Mouse (Mus musculus): ENCODE results near the gene Lyst. TPM values are rescaled to one million over a fixed set of nuclear protein-coding genes. Genes with fewer than 3 reads are reported as not detected.
"Not testable (repeated sequence)": the region's sequence is repeated elsewhere in the genome, so short reads cannot be mapped to it uniquely, and the experiment has no call there.

Gene Lyst
- polyA plus RNA-seq, 1 experiment from 2014 or later, result 4.7 TPM

DNA sequence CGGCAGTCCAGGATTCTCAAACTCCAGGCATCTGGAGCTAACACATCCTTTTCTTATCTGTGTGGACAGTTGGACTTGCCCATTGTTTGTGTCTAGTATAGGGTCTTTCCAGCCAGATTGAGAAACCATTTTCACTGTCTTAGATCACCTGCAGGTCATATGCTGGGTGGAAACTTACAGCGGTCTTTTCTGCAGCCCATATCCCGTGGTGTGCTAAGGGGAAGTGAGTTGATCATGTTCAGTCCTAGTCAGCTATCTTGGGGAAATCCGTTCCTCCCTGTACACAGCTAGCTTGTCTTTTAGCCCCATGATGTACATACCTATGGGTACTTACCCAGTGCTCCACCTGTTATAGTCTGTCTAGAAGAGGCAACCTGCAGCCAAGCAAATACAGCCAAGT lies 197.9 kb downstream of the Lyst start:
- no peak overlapping the region for H3K4me2 ChIP-seq
- H3K9ac ChIP-seq (replicated peaks), result no peak overlapping the region
- H3K27me3 ChIP-seq (replicated peaks), result peaks cover 14% of the 10 kb centered on the region; the same call in 1 of the 2 replicates
- whole genome bisulfite sequencing, result 95% methylated on average over 4 of the region's 4 CpGs
- H3K4me3 ChIP-seq (replicated peaks), result no peak overlapping the region
- no peak for ATAC-seq (ENCODE audit: low FRiP score)
- H3K4me1 ChIP-seq, result peaks cover 31% of the 10 kb centered on the region
- H3K9me3 ChIP-seq (replicated peaks), result no peaks in the 10 kb centered on the region
- no peaks in the 10 kb centered on the region for H3K36me3 ChIP-seq
- H3K27ac ChIP-seq (replicated peaks), result no peak overlapping the region

DNA sequence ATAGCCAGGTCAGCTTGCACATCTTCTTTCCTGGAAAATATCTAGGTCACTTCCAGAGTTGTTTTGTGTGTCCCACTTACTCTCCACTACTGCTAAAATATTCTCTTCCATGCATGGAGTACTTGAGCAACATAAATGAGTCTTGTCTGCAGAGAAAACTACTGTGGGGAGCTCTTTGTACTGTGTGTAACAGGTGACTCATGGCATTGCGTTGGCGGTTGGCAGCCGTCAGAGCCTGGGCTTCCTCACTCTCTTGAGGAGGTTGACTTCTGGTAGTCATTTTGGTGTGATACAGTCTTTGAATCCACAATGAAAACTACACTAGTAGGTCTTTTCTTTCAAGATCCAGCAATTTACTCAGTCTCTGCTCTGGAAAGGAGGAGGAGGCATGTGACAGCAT lies 201.8 kb downstream of the Lyst start:
- Histone ChIP-seq H3K27me3 (replicated peaks) (peaks cover 1% of the 10 kb centered on the region; the same call in 1 of the 2 replicates), H3K9ac (replicated peaks) (no peak overlapping the region), H3K36me3 (no peaks in the 10 kb centered on the region), H3K27ac (replicated peaks) (no peak overlapping the region), H3K4me3 (replicated peaks) (no peak overlapping the region), H3K9me3 (replicated peaks) (no peaks in the 10 kb centered on the region), H3K4me2 (no peak overlapping the region), H3K4me1 (no peaks in the 10 kb centered on the region)
- ATAC-seq (ENCODE audit: low FRiP score), result no peak
- WGBS, result 96% methylated on average over 3 of the region's 3 CpGs

- Histone ChIP-seq H3K9ac (replicated peaks) (no peak overlapping the region), H3K27me3 (replicated peaks) (no peaks in the 10 kb centered on the region), H3K4me3 (replicated peaks) (no peak overlapping the region), H3K27ac (replicated peaks) (no peak overlapping the region), H3K4me1 (no peaks in the 10 kb centered on the region), H3K9me3 (replicated peaks) (no peaks in the 10 kb centered on the region), H3K36me3 (no peaks in the 10 kb centered on the region), H3K4me2 (no peak overlapping the region)
- 40% methylated on average over 5 of the region's 5 CpGs for WGBS
- no peak for ATAC-seq (ENCODE audit: low FRiP score)
Measured at GRCm38 (mm10) chr13:13795166-13795832, 205.1 kb downstream of the Lyst start.

GRCm38 (mm10) chr13:13796082-13796481 lies 205.9 kb downstream of the Lyst start:
- WGBS, result 92% methylated on average over 1 of the region's 1 CpGs
- Histone ChIP-seq H3K4me2 (no peak overlapping the region), H3K4me3 (replicated peaks) (no peak overlapping the region), H3K36me3 (no peaks in the 10 kb centered on the region), H3K27me3 (replicated peaks) (no peaks in the 10 kb centered on the region), H3K4me1 (no peaks in the 10 kb centered on the region), H3K9me3 (replicated peaks) (no peaks in the 10 kb centered on the region), H3K9ac (replicated peaks) (no peak overlapping the region), H3K27ac (replicated peaks) (no peak overlapping the region)
- ATAC-seq (ENCODE audit: low FRiP score), result no peak

- H3K27ac ChIP-seq (replicated peaks); H3K4me3 ChIP-seq (replicated peaks); H3K9ac ChIP-seq (replicated peaks); ATAC-seq (ENCODE audit: low FRiP score); H3K27me3 ChIP-seq (replicated peaks); H3K4me1 ChIP-seq; H3K9me3 ChIP-seq (replicated peaks); H3K36me3 ChIP-seq; H3K4me2 ChIP-seq: not testable (repeated sequence)
- WGBS, result 92% methylated on average over 12 of the region's 12 CpGs
Measured at GRCm38 (mm10) chr13:13797816-13798215, 207.6 kb downstream of the Lyst start.

- Histone ChIP-seq H3K4me3 (replicated peaks) (no peak overlapping the region), H3K9me3 (replicated peaks) (no peaks in the 10 kb centered on the region), H3K36me3 (no peaks in the 10 kb centered on the region), H3K27me3 (replicated peaks) (no peaks in the 10 kb centered on the region), H3K9ac (replicated peaks) (no peak overlapping the region), H3K4me1 (no peaks in the 10 kb centered on the region), H3K27ac (replicated peaks) (no peak overlapping the region), H3K4me2 (no peak overlapping the region)
- ATAC-seq (ENCODE audit: low FRiP score), result no peak
- WGBS, result 76% methylated on average over 8 of the region's 8 CpGs
Measured at GRCm38 (mm10) chr13:13798775-13799174, 208.6 kb downstream of the Lyst start.

DNA sequence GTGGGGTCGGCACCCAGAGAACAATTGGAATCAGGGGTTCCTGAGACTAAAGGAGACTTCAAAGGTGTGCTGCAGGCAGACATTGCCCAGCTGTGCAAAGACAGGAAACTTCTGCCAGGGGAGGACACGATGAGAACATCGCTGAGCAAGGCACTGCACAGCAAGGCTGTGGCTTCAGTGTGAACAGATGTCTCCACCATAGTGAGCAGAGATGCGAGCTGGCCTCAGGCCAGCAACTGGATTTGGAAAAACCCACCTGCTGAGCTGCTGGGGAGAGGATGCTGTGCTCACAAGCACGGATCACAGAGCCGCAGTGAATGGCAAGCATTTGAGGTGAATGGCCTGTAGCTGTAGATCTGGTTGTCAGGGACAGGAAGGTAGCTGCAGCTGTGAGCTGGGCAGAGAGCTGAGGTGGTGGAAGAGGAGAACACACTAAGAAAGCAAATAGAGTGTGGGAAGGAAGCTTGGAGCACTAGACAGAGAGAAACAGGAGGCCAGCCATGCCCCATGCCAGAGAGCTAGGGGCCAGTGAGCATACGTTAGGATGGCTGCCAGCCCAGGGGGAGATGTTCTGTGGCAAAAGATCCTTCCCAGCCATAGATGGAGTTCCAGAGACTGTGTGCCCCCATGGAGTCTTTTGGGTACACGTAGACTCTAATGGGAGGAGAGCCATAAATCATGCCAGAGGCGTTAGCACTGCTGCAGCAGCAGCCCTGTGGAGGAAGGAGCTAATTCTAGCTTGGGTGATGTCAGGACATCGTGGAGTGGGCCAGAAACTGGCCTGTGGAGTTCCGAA lies 218.3 kb downstream of the Lyst start:
- WGBS, result 17% methylated on average over 11 of the region's 11 CpGs
- H3K9ac ChIP-seq (replicated peaks), result no peak overlapping the region
- H3K27ac ChIP-seq (replicated peaks), result no peak overlapping the region

DNA sequence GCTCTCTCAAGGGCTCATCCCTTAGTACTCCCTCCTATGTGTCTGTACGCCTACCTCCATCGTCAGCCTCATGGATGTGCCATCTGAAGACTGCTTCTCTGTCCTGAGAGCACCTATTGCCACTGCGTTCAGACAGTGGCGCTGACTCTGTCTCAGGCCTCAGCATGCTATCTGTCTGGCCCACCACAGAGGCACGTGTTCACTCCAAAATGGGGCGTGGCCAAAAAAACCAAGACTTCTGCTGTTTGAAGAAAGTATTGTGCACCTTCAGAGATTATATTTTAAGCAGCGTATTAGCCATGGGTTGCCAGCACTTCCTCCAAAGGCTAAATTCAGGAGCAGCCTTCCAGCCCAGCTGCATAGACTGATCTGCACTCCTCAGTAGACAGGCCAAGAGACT lies 220.7 kb downstream of the Lyst start:
- no peak overlapping the region for H3K4me2 ChIP-seq
- H3K4me3 ChIP-seq (replicated peaks), result no peak overlapping the region
- H3K27me3 ChIP-seq (replicated peaks), result no peaks in the 10 kb centered on the region
- no peak overlapping the region for H3K27ac ChIP-seq (replicated peaks)
- H3K4me1 ChIP-seq, result peaks cover 7% of the 10 kb centered on the region
- ATAC-seq (ENCODE audit: low FRiP score), result no peak
- no peaks in the 10 kb centered on the region for H3K36me3 ChIP-seq
- WGBS, result 88% methylated on average over 7 of the region's 7 CpGs
- no peaks in the 10 kb centered on the region for H3K9me3 ChIP-seq (replicated peaks)
- no peak overlapping the region for H3K9ac ChIP-seq (replicated peaks)

More for the DNA sequence above, 218.3 kb downstream of the Lyst start:
- ATAC-seq (ENCODE audit: low FRiP score), result peak; percentile 78
- Histone ChIP-seq H3K27me3 (replicated peaks) (no peaks in the 10 kb centered on the region), H3K4me3 (replicated peaks) (no peak overlapping the region), H3K36me3 (no peaks in the 10 kb centered on the region), H3K4me1 (peaks cover 7% of the 10 kb centered on the region), H3K9me3 (replicated peaks) (no peaks in the 10 kb centered on the region), H3K4me2 (no peak overlapping the region)

DNA sequence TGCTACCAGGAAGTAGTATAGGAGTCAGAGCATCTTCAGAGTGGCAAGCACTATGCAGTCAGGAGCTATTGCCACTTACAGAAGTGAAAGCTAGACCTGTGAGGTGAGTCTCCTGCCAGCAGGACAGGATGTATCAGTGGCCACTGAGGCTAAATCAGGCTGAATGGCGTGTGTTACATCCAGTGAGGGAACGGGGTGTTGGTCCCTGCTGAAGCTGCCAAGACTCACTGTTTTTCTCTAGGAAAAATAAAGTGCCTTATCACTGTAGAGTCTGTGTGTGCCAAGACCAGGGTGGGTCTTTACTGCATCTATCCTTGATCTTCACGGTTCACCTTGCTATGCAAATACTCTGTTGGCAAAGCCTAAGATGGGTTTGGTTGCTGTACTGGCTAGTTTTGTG lies 228.5 kb downstream of the Lyst start:
- Histone ChIP-seq H3K36me3 (no peaks in the 10 kb centered on the region), H3K4me3 (replicated peaks) (no peak overlapping the region), H3K4me1 (peaks cover 7% of the 10 kb centered on the region; the same call in 1 of the 2 replicates), H3K27ac (replicated peaks) (no peak overlapping the region), H3K9me3 (replicated peaks) (no peaks in the 10 kb centered on the region), H3K4me2 (no peak overlapping the region), H3K27me3 (replicated peaks) (no peaks in the 10 kb centered on the region), H3K9ac (replicated peaks) (no peak overlapping the region)
- ATAC-seq (ENCODE audit: low FRiP score), result no peak
- 89% methylated on average over 3 of the region's 3 CpGs for WGBS

- WGBS, result 56% methylated on average over 7 of the region's 7 CpGs
Measured at GRCm38 (mm10) chr13:13820234-13821123, 230.3 kb downstream of the Lyst start.

DNA sequence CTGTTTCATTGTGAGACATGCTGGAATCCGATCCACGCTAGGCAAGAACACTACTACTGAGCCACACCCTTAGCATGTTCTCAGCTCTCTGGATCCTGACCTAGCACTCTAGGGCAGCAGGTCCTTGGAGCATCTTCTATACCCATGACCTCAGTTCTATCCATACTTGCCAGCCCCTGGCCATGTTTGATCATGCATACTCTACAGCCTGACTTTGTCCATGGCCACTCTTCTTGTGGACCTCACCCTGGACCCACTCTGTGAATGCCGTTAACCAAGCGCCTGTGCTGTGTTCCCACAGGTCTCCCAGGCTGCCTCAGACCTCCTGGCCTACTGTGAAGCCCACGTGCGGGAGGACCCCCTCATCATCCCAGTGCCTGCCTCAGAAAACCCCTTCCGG lies 234.7 kb downstream of the Lyst start:
- Histone ChIP-seq H3K9ac (replicated peaks) (no peak overlapping the region), H3K27ac (replicated peaks) (no peak overlapping the region), H3K4me3 (replicated peaks) (no peak overlapping the region), H3K4me1 (peaks cover 7% of the 10 kb centered on the region; the same call in 1 of the 2 replicates), H3K4me2 (no peak overlapping the region), H3K27me3 (replicated peaks) (no peaks in the 10 kb centered on the region), H3K9me3 (replicated peaks) (no peaks in the 10 kb centered on the region), H3K36me3 (no peaks in the 10 kb centered on the region)
- WGBS, result 93% methylated on average over 7 of the region's 7 CpGs
- no peak for ATAC-seq (ENCODE audit: low FRiP score)

More at GRCm38 (mm10) chr13:13820234-13821123, 230.3 kb downstream of the Lyst start:
- Histone ChIP-seq H3K9me3 (replicated peaks) (no peaks in the 10 kb centered on the region), H3K4me2 (no peak overlapping the region), H3K36me3 (no peaks in the 10 kb centered on the region), H3K4me1 (peaks cover 7% of the 10 kb centered on the region; the same call in 1 of the 2 replicates), H3K27me3 (replicated peaks) (no peaks in the 10 kb centered on the region), H3K4me3 (replicated peaks) (no peak overlapping the region), H3K9ac (replicated peaks) (no peak overlapping the region), H3K27ac (replicated peaks) (0 out of 2 replicates have a peak overlapping the region, but pooled peaks have one; percentile 30)
- ATAC-seq (ENCODE audit: low FRiP score), result peak; percentile 78
